Mouse (Mus musculus): Measurements from ENCODE around the gene Ccdc59. TPM values are rescaled to one million over a fixed set of nuclear protein-coding genes. Genes with fewer than 3 reads are reported as not detected.

The Ccdc59 gene
- 92.9 and 112 TPM in 2 replicates for polyA plus RNA-seq (2015; fragmentation: Nextera tagmentation; extraction: Ambion mirVana)

GRCm38 (mm10) chr10:105840928-105841888 is at the start of gene Ccdc59, which contains the start of gene Mettl25:
Gene Ccdc59 (plus strand): TSS chr10:105841067.
Gene Mettl25 (minus strand): TSS chr10:105841380.
- Histone ChIP-seq H3K9ac (ENCODE audit: low read depth, low read length) (peak within 1 kb of the TSS; percentile 86), H3K4me3 (ENCODE audit: low read depth, low read length) (peak within 1 kb of the TSS; percentile 78), H3K27me3 (replicated peaks; ENCODE audit: control insufficient read depth, insufficient read depth, low read length) (no peaks in the 10 kb centered on the region), H3K27ac (ENCODE audit: low read depth, low read length) (peak within 1 kb of the TSS; percentile 90), H3K4me1 (replicated peaks; ENCODE audit: control insufficient read depth, insufficient read depth, low read length) (no peaks in the 10 kb centered on the region), H3K36me3 (ENCODE audit: control insufficient read depth, insufficient read depth) (0 out of 2 replicates have a peak, but pooled peaks cover 6% of the 10 kb centered on the region), H3K4me2 (replicated peaks; ENCODE audit: low read depth) (peak within 1 kb of the TSS; percentile 71), H3K9me3 (ENCODE audit: control insufficient read depth) (no peaks in the 10 kb centered on the region)
- peak; percentile 63 for TF ChIP-seq CTCF (IDR thresholded peaks at IDR 0.05; ENCODE audit: low read depth)
- under 1% methylated on average over 88 of the region's 90 CpGs for WGBS
- peak; percentile 99 for ATAC-seq

- no peak for TF ChIP-seq CTCF (IDR thresholded peaks at IDR 0.05; ENCODE audit: low read depth)
- Histone ChIP-seq H3K4me3 (ENCODE audit: low read depth, low read length) (no peak overlapping the region), H3K9me3 (ENCODE audit: control insufficient read depth) (no peaks in the 10 kb centered on the region), H3K36me3 (ENCODE audit: control insufficient read depth, insufficient read depth) (no peaks in the 10 kb centered on the region), H3K27ac (ENCODE audit: low read depth, low read length) (no peak overlapping the region), H3K4me2 (replicated peaks; ENCODE audit: low read depth) (no peak overlapping the region), H3K4me1 (replicated peaks; ENCODE audit: control insufficient read depth, insufficient read depth, low read length) (no peaks in the 10 kb centered on the region), H3K27me3 (replicated peaks; ENCODE audit: control insufficient read depth, insufficient read depth, low read length) (no peaks in the 10 kb centered on the region), H3K9ac (ENCODE audit: low read depth, low read length) (no peak overlapping the region)
- 54% methylated on average over 15 of the region's 15 CpGs for WGBS
- ATAC-seq: no peak
These were observed 46.9 kb upstream of the Ccdc59 start for GRCm38 (mm10) chr10:105793776-105794552.

- no peak overlapping the region for H3K27ac ChIP-seq (ENCODE audit: low read depth, low read length)
- no peak overlapping the region for H3K4me3 ChIP-seq (ENCODE audit: low read depth, low read length)
- no peaks in the 10 kb centered on the region for H3K36me3 ChIP-seq (ENCODE audit: control insufficient read depth, insufficient read depth)
- WGBS: 62% methylated on average over 8 of the region's 8 CpGs
- H3K9ac ChIP-seq (ENCODE audit: low read depth, low read length): no peak overlapping the region
- ATAC-seq: no peak
- no peaks in the 10 kb centered on the region for H3K27me3 ChIP-seq (replicated peaks; ENCODE audit: control insufficient read depth, insufficient read depth, low read length)
- H3K4me2 ChIP-seq (replicated peaks; ENCODE audit: low read depth): no peak overlapping the region
- H3K9me3 ChIP-seq (ENCODE audit: control insufficient read depth): no peaks in the 10 kb centered on the region
- H3K4me1 ChIP-seq (replicated peaks; ENCODE audit: control insufficient read depth, insufficient read depth, low read length): no peaks in the 10 kb centered on the region
- TF ChIP-seq CTCF (IDR thresholded peaks at IDR 0.05; ENCODE audit: low read depth): no peak
These were observed 43.5 kb upstream of the Ccdc59 start for GRCm38 (mm10) chr10:105797250-105797924.

GRCm38 (mm10) chr10:105801147-105801546 is 39.7 kb upstream of the Ccdc59 start:
- H3K4me3 ChIP-seq (ENCODE audit: low read depth, low read length): no peak overlapping the region
- no peaks in the 10 kb centered on the region for H3K36me3 ChIP-seq (ENCODE audit: control insufficient read depth, insufficient read depth)
- no peak for ATAC-seq
- H3K27ac ChIP-seq (ENCODE audit: low read depth, low read length): no peak overlapping the region
- no peak overlapping the region for H3K4me2 ChIP-seq (replicated peaks; ENCODE audit: low read depth)
- no peaks in the 10 kb centered on the region for H3K9me3 ChIP-seq (ENCODE audit: control insufficient read depth)
- no peaks in the 10 kb centered on the region for H3K27me3 ChIP-seq (replicated peaks; ENCODE audit: control insufficient read depth, insufficient read depth, low read length)
- no peak for TF ChIP-seq CTCF (IDR thresholded peaks at IDR 0.05; ENCODE audit: low read depth)
- H3K4me1 ChIP-seq (replicated peaks; ENCODE audit: control insufficient read depth, insufficient read depth, low read length): no peaks in the 10 kb centered on the region
- no peak overlapping the region for H3K9ac ChIP-seq (ENCODE audit: low read depth, low read length)
- 80% methylated on average over 6 of the region's 6 CpGs for WGBS

GRCm38 (mm10) chr10:105802132-105802531 is 38.7 kb upstream of the Ccdc59 start:
- no peaks in the 10 kb centered on the region for H3K36me3 ChIP-seq (ENCODE audit: control insufficient read depth, insufficient read depth)
- no peak for TF ChIP-seq CTCF (IDR thresholded peaks at IDR 0.05; ENCODE audit: low read depth)
- no peak overlapping the region for H3K4me2 ChIP-seq (replicated peaks; ENCODE audit: low read depth)
- no peaks in the 10 kb centered on the region for H3K4me1 ChIP-seq (replicated peaks; ENCODE audit: control insufficient read depth, insufficient read depth, low read length)
- H3K4me3 ChIP-seq (ENCODE audit: low read depth, low read length): no peak overlapping the region
- H3K9ac ChIP-seq (ENCODE audit: low read depth, low read length): no peak overlapping the region
- WGBS: 93% methylated on average over 6 of the region's 6 CpGs
- H3K27ac ChIP-seq (ENCODE audit: low read depth, low read length): no peak overlapping the region
- no peak for ATAC-seq
- no peaks in the 10 kb centered on the region for H3K9me3 ChIP-seq (ENCODE audit: control insufficient read depth)
- no peaks in the 10 kb centered on the region for H3K27me3 ChIP-seq (replicated peaks; ENCODE audit: control insufficient read depth, insufficient read depth, low read length)
